Mouse (Mus musculus) embryonic facial prominence, embryonic 11.5 days (tissue): ENCODE data around the gene Scn5a. TPM values are rescaled to one million over a fixed set of nuclear protein-coding genes. Genes with fewer than 3 reads are reported as not detected.

Source experiments
- ATAC-seq: fragments of 200-750 bp; cut with Nextera tagmentation; replicated peaks from 2 replicates; pipeline ENCODE4 v1.8.0; 2017; ENCODE audit warnings: low read depth; ENCODE audit not compliant: insufficient number of reproducible peaks, low FRiP score, low TSS enrichment
- DNase-seq: peaks from one replicate; pipeline ENCODE4 v3.0.0-alpha.2; 2015; ENCODE audit warnings: low spot score
- H3K27ac ChIP-seq: fragments of 300-500 bp; sonication (generic); replicated peaks from 2 replicates; pipeline ENCODE4 v1.5.1; 2014; ENCODE audit warnings: mild to moderate bottlenecking, low read depth, low read length, control low read depth
- H3K27me3 ChIP-seq: fragments of 300-500 bp; sonication (generic); 2 replicates; pipeline ENCODE4 v1.6.1; 2014; ENCODE audit warnings: mild to moderate bottlenecking, low read length, moderate library complexity, mixed read lengths; ENCODE audit not compliant: control insufficient read depth, insufficient read depth
- H3K36me3 ChIP-seq: fragments of 300-500 bp; sonication (generic); replicated peaks from 2 replicates; pipeline ENCODE4 v1.6.1; 2014; ENCODE audit warnings: low read depth, mild to moderate bottlenecking, low read length, moderate library complexity, mixed read lengths; ENCODE audit not compliant: control insufficient read depth, insufficient read depth
- H3K4me1 ChIP-seq: fragments of 300-500 bp; sonication (generic); 2 replicates; pipeline ENCODE4 v1.6.1; 2014; ENCODE audit warnings: low read length, mixed read lengths; ENCODE audit not compliant: control insufficient read depth, insufficient read depth
- H3K4me2 ChIP-seq: fragments of 300-500 bp; sonication (generic); 2 replicates; pipeline ENCODE4 v1.6.1; 2014; ENCODE audit warnings: low read depth, mild to moderate bottlenecking, control low read depth, low read length, moderate library complexity
- H3K4me3 ChIP-seq: fragments of 300-500 bp; sonication (generic); 2 replicates; pipeline ENCODE4 v1.5.1; 2014; ENCODE audit warnings: low read depth, low read length, control low read depth
- H3K9ac ChIP-seq: fragments of 300-500 bp; sonication (generic); replicated peaks from 2 replicates; pipeline ENCODE4 v1.6.1; 2014; ENCODE audit warnings: mild to moderate bottlenecking, control low read depth, low read length
- H3K9me3 ChIP-seq: fragments of 300-500 bp; sonication (generic); replicated peaks from 2 replicates; pipeline ENCODE4 v1.6.1; 2016; ENCODE audit warnings: mild to moderate bottlenecking, low read length, inconsistent platforms, mixed read lengths; ENCODE audit not compliant: control insufficient read depth
- WGBS: fragments of 180-500 bp; shearing (Covaris S2); extraction: QIAGEN DNeasy Blood & Tissue Kit; methylation state at CpG from one replicate; pipeline ENCODE4 v1.1.7; 2014; 5-methylcytosine and 5-hydroxymethylcytosine counted together
- polyA plus RNA-seq: library from polyadenylated mRNA; unstranded; fragments of >200 nt; fragmentation: Nextera tagmentation; extraction: Ambion mirVana; gene quantifications from 2 replicates; pipeline ENCODE4 v1.2.1, GENCODE M21; 2014

The Scn5a gene
- polyA plus RNA-seq, 1 experiment from 2014 or later = 0.52 TPM

- Histone ChIP-seq H3K4me1 (peaks cover 6% of the 10 kb centered on the region), H3K27me3 (peaks cover 58% of the 10 kb centered on the region), H3K36me3 (no peaks in the 10 kb centered on the region), H3K4me3 (no peak overlapping the region), H3K9ac (no peak overlapping the region), H3K27ac (no peak overlapping the region), H3K9me3 (no peaks in the 10 kb centered on the region), H3K4me2 (no peak overlapping the region)
- WGBS = 82% methylated on average over 7 of the region's 7 CpGs
- no peak for DNase-seq
- ATAC-seq = no peak
Observed at GRCm38 (mm10) chr9:119574366-119574765, 4.5 kb downstream of the Scn5a start.

GRCm38 (mm10) chr9:119573009-119573408 is 5.8 kb downstream of the Scn5a start:
- Histone ChIP-seq H3K4me3 (no peak overlapping the region), H3K27me3 (peaks cover 46% of the 10 kb centered on the region), H3K9ac (no peak overlapping the region), H3K4me2 (no peak overlapping the region), H3K9me3 (no peaks in the 10 kb centered on the region), H3K36me3 (no peaks in the 10 kb centered on the region), H3K4me1 (no peaks in the 10 kb centered on the region), H3K27ac (no peak overlapping the region)
- DNase-seq = no peak
- no peak for ATAC-seq
- 48% methylated on average over 14 of the region's 14 CpGs for WGBS

DNA sequence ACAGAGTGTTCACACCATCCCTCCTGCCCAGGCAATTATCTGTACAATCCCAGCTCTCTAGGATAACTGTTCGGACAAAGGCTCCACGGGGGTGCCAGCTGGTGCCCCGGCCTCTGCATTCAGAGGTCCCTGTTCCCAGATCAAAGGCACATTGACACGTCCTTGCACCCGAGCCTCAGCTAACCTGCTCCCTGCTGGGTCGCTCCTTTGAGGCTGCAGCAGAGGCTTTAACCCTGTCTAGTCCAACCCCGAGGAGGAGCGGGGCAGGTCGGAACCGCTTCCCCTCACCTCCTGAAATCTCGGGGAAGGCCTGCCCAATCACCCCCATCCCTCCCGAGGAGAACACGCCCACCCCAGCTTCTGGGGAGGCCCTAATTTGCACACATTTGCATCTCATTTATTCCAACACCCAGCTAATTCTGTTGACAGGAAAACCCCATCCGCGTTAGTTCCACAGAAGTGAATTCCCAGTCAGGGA is 7.4 kb downstream of the Scn5a start:
- Histone ChIP-seq H3K9me3 (no peaks in the 10 kb centered on the region), H3K27ac (no peak overlapping the region), H3K4me3 (no peak overlapping the region), H3K36me3 (no peaks in the 10 kb centered on the region), H3K27me3 (peaks cover 33% of the 10 kb centered on the region), H3K4me1 (no peaks in the 10 kb centered on the region), H3K9ac (no peak overlapping the region), H3K4me2 (0 out of 2 replicates have a peak overlapping the region, but pooled peaks have one; percentile 19)
- 0% methylated on average over 15 of the region's 15 CpGs for WGBS
- DNase-seq = peak; percentile 26
- ATAC-seq = peak; percentile 74

DNA sequence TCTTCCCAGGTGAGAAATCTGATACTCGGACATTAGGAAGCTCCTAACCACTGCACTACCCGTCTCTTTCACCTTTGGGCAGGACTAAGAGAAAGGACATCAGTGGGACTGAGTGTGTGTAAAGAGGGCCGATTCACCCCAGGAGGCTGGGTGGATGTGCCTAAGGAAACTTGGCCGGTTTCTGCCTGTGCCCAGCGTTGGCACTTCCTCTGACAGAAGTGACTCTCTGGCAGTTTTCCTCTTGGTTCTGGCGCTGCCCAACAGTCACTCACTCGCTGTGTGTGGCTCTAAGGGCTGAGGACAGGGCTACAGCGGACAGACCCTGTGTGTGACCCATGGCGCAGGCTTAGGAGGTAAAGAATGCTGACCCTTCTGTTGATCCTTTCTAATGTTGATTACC is 8.2 kb downstream of the Scn5a start:
- H3K4me3 ChIP-seq = no peak overlapping the region

DNA sequence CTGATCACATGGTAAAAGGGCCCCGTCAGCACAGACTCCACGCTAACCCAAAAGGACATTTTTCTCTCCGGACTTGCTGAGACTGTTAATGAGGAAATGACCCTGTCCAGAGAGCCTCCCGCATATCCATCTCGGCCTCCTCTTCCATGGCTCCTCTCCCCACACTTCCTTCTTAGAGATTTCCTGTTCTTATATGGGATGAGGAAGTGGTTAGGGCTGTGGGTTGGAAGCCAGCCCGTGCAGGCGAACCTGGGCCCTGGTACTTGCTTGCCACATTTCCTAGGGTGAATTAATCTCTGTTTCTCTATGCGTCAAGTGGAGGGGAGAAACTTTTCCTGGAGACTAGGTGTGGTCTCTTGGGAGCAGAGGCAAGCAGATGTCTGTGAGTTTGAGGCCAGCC is 10.1 kb downstream of the Scn5a start:
- no peak overlapping the region for H3K4me2 ChIP-seq
- ATAC-seq (no peak), DNase-seq (no peak)
- no peak overlapping the region for H3K27ac ChIP-seq
- H3K9ac ChIP-seq = no peak overlapping the region
- no peaks in the 10 kb centered on the region for H3K36me3 ChIP-seq
- WGBS = 82% methylated on average over 8 of the region's 8 CpGs
- H3K27me3 ChIP-seq = peaks cover 20% of the 10 kb centered on the region
- H3K9me3 ChIP-seq = no peaks in the 10 kb centered on the region
- no peaks in the 10 kb centered on the region for H3K4me1 ChIP-seq
- H3K4me3 ChIP-seq = no peak overlapping the region

More for the DNA sequence above, 8.2 kb downstream of the Scn5a start:
- DNase-seq (no peak), ATAC-seq (no peak)
- Histone ChIP-seq H3K27me3 (peaks cover 25% of the 10 kb centered on the region), H3K9me3 (no peaks in the 10 kb centered on the region), H3K36me3 (no peaks in the 10 kb centered on the region), H3K4me1 (no peaks in the 10 kb centered on the region), H3K9ac (no peak overlapping the region), H3K27ac (no peak overlapping the region), H3K4me2 (no peak overlapping the region)
- 13% methylated on average over 9 of the region's 9 CpGs for WGBS

DNA sequence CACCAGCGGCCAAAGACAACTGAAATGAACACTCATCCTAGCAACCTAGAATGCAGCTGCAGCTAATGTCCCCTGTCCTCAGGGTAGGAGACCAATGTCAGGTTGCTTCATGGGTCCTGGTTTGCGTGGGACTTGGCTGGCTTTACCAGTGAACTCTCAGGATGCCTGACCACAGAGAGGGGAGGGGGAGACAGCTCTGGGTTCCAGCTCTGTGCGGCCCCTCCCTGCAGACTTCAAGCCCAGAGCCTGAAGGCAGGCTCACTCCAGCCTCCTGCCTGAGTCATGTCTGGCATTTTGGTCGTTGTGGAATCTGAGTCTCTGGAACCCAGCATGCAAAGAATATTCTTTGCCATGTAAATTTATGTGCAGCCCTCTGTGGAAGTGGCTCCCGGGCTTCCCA is 11.0 kb downstream of the Scn5a start:
- no peaks in the 10 kb centered on the region for H3K9me3 ChIP-seq
- no peaks in the 10 kb centered on the region for H3K36me3 ChIP-seq
- DNase-seq = no peak
- no peak for ATAC-seq
- no peak overlapping the region for H3K4me3 ChIP-seq
- 84% methylated on average over 5 of the region's 5 CpGs for WGBS
- H3K4me2 ChIP-seq = no peak overlapping the region
- no peak overlapping the region for H3K9ac ChIP-seq
- no peak overlapping the region for H3K27ac ChIP-seq
- H3K27me3 ChIP-seq = peaks cover 17% of the 10 kb centered on the region
- no peaks in the 10 kb centered on the region for H3K4me1 ChIP-seq

DNA sequence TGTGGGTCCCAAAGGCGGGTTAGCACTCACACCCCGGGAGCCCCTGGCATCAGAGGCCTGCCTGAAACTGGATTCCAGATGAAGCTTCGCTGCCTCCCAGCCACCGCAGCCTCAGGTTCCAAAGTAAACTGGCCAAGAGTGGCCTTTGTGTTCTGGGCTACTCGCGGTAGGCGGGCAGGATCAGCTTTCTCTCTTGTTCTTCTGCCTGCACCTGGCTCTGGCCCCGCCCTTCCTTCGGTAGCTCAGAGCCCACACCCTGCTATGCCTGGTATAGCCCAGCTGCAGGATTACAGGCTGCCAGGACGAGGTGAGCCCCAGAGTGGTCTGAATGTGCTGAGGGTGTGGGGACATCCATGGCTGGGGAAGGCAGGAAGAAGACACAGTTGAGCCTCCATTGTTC is 12.6 kb downstream of the Scn5a start:
- ATAC-seq (no peak; the same call in 1 of the 2 replicates), DNase-seq (peak; percentile 36)
- no peak overlapping the region for H3K27ac ChIP-seq
- no peak overlapping the region for H3K9ac ChIP-seq
- H3K36me3 ChIP-seq = no peaks in the 10 kb centered on the region
- H3K27me3 ChIP-seq = peaks cover 8% of the 10 kb centered on the region
- no peaks in the 10 kb centered on the region for H3K9me3 ChIP-seq
- H3K4me3 ChIP-seq = no peak overlapping the region
- no peaks in the 10 kb centered on the region for H3K4me1 ChIP-seq
- WGBS = 3% methylated on average over 10 of the region's 10 CpGs
- no peak overlapping the region for H3K4me2 ChIP-seq

- Histone ChIP-seq H3K4me2 (no peak overlapping the region), H3K9me3 (no peaks in the 10 kb centered on the region), H3K36me3 (no peaks in the 10 kb centered on the region), H3K27ac (no peak overlapping the region), H3K9ac (no peak overlapping the region), H3K27me3 (peaks cover 4% of the 10 kb centered on the region), H3K4me1 (no peaks in the 10 kb centered on the region), H3K4me3 (no peak overlapping the region)
- no peak for ATAC-seq
- no peak for DNase-seq
- 81% methylated on average over 6 of the region's 6 CpGs for WGBS
Observed at GRCm38 (mm10) chr9:119564803-119565202, 14.0 kb downstream of the Scn5a start.
